Mouse (Mus musculus) left cerebral cortex, postnatal 14 days (tissue): ENCODE results near the gene Osbpl9. TPM values are rescaled to one million over a fixed set of nuclear protein-coding genes. Genes with fewer than 3 reads are reported as not detected.

Experiments
- DNase-seq, 2 experiments: peaks; one replicate each; pipeline ENCODE4 v3.0.0; 2021 to 2022; ENCODE audit warnings: low spot score in 2 of 2, mixed read lengths in 1 of 2
- intact Hi-C: fragments of 180-260 bp; cut with DNase I; formaldehyde crosslinking; loops from one replicate; pipeline ENCODE4 v1.15.1; 2025
- total RNA-seq, 2 experiments: library from RNA; stranded (reverse); gene quantifications; 2 replicates each; pipeline ENCODE4 v1.2.3; 2021

Osbpl9 gene
- total RNA-seq, 2 experiments from 2014 or later: 49.5 to 52.2 TPM

- intact Hi-C loops: no loop called here
- DNase-seq: peak in 1 of 2 experiments; percentile 50
These were observed 54.6 kb downstream of the Osbpl9 start for GRCm38 (mm10) chr4:109147278-109148038.

DNA sequence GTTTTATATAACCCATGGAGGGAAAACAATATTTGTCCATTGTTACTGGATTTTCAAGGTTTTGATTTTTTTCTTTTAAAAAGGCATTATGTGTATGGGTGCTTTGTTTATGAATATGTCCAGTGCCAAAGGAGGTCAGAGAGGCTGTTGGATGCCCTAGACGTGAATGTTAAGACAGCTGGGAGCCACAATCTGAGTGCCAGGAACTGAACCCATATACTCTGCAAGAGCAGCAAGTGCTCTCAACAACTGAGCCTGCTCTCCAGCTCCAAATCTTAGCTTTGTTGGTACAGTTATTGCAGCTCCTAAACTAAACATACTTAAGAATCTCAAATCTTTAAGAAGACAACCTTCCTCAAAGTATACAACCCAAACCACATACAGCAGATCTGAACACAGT is 59.0 kb downstream of the Osbpl9 start:
- intact Hi-C loops: no loop called here
- no peak for DNase-seq

DNA sequence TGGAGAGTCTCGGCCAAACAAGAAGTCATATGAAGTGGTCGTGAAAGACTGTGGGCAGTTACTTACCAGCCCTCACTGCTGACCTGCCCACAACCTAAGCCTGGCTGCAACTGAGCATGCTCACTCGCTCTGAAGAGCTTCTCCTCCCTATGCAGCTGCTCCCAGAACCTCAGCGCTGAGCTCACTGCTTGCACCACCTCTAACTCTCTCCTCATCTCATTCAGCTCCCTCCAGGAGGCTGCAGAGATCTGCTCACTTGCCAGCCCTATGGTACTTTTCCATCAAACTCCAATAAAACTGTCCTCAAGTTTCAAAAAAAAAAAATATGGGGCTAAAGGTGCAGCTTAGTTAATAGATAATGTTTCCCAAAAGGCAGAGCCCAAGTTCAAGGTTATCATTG is 63.5 kb downstream of the Osbpl9 start:
- no peak for DNase-seq
- intact Hi-C loops: no loop called here

DNA sequence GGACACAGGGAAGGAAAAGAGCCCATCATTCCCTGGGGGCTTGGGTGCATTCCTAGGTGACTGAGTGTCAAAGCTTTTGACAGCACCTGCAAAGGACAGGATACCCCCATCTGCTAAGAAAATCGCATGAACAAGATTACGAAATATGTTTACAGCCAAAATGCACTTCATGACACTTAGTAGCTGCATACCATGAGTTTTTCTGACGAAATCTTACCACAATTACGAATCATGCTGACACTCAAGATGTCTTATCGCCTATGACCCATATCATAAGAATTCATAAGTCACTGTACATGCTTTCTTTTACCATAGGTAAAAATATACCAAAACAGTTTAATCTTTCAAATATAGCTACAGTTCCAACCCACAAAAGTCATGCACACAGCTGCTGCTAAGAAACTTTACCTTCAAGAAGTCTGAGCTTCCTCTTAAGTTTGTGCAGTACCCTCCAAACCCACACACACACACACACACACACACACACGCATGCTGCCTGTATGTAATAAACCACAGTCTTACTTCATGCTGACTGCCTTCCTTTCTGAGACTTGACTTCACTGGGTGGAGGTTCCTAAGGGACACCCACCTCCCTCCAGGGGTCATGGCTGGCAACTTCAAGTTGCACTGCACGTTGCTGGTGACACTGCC is 65.5 kb downstream of the Osbpl9 start:
- intact Hi-C loops: no loop called here
- no peak for DNase-seq

DNA sequence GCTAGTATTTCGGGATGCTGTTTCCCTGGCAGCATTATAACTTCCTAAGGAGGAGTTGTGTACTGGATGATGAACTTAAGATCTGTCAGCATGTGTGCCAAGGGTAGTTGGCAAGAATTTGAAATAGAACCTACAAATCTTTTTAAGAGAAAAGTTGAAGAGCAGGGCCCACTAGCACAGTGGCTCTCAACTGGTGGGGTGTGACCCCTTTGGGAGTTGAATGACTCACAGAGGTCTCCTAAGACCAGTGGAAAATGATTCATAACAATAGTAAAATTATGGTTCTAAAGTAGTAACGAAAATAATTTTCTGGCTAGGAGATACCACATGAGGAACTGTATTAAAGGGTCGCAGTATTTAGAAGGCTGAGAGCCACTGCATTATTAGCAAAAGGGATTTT is 67.1 kb downstream of the Osbpl9 start:
- no peak for DNase-seq
- intact Hi-C loops: no loop called here

DNA sequence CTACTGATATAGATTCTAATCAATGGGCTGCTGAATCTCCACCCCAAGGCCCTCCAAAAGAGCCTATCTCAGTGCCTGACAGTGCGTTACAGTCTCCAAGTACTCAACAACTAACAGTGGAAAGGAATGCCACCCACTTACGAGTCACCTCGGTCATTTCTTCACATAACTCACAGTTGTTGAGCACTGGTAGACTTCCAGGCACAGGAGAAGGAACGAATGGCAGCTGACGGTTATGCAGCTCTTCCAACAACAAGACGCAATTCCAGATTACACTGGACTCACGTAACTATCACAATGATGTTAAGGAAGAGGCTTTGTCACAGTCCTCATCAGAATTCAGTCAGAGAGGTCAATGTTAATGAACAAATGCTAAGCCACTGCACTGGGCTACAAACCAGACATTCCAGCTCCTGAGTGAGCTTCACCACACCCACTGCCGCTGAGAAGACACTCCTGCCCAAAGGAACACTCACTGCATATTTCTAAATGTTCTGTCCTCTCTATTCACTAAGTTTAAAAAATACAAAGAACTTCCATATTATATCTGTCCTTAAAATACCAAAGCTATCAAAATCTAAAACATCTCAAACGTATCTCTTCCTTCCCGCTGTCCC is 70.7 kb downstream of the Osbpl9 start:
- DNase-seq: no peak
- intact Hi-C loops: no loop called here

DNA sequence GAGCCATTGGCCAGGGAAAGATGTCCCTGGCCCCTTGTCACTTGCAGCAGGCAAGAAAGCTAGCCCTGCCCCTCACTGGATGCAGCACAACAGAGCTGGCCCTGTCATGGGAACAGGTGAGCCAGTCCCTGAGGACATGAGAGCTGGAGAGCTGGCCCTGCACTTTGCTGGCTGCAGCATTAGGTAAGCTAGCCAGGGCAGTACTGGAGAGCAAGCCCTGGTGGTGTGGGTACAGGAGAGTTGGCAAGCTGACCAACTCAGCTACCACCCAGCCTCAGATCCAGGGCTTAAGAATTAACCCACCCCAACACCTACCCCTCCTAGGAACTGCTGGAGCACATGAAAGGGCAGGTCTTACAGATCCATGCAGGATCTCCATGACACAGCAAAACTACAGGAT is 73.1 kb downstream of the Osbpl9 start:
- DNase-seq: no peak
- intact Hi-C loops: no loop called here

DNA sequence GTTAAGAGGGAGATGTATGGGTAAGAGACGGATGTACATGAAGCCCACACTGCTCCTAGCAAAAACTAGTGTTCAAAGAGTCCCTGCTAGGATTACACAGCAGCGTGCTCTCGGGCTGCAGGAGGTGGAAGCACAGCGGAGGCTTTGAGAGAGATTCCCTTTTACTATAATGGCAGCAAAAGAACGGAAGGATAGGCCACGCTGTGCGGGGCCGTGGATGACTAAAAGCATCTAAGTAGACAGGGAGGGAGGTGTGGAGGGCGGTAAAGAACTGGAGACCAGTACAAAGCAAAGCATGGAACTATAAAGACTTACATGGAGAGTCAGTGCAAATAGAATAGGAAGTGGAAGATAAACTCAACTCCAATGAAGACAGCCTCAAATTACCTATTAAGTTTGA is 74.1 kb downstream of the Osbpl9 start:
- DNase-seq: no peak
- intact Hi-C loops: no loop called here

DNA sequence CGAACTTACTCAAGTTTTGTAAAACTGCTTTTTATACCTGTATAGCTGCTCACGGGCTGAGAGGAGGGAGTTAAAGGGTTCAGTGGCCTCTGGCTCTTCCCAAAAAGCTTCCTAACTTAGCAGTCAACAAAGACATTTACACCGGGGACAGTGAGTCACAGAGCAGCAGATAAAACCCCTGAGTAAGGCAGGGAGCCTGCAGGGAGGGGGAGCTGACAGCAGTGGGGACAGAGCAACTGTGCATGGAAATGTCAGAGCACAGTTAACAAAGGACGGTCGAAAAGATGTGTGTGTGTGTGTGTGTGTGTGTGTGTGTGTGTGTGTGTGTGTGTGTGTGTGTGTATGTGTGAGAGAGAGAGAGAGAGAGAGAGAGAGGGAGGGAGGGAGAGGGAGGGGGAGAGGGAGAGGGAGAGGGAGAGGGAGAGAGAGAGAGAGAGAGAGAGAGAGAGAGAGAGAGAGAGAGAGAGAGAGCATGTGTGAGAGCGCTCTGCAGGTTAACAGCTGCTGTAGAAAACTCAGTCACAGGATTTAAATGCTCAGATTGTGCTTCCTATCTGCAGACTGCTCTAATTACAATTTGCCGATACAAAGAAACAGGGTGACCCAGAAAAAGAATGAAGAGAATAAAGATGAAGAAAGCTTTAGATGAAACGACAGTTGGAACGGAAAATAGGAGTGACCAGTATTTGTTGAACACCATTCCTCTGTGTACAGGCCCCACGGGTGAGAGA is 75.1 kb downstream of the Osbpl9 start:
- intact Hi-C loops: no loop called here
- DNase-seq: no peak

DNA sequence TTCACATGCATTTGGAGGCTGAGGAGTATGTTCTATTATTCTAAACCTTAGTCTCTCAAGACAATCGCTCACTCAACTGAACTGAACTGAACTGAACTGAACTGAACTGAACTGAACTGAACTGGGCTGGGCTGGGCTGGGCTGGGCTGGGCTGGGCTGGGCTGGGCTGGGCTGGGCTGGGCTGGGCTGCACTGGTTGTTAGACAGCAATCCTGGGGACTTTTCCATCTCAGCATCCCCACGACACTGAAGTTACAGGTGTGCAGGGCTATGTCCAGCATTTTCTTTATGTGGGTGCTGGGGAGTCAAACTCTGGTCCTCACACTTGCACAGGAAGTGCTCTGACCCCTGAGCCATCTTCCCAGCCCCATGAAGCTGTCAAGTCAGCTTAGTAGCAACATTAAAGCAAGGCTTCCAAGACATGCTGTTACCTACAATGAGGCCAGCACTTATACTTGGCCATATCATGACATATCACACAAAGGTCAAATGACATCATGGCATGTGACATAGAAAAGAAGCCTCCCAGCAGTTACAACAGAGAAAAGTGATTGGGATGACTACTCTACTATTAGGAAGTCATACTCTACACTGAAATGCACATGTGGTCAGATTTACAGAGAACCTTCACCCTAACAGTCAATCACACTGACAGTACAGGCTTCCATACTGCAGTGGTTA is 76.2 kb downstream of the Osbpl9 start:
- no peak for DNase-seq

GRCm38 (mm10) chr4:109122830-109123555 is 79.1 kb downstream of the Osbpl9 start:
- DNase-seq: no peak
- intact Hi-C loops: no loop called here

More for the DNA sequence above, 76.2 kb downstream of the Osbpl9 start:
- intact Hi-C loops: no loop called here

GRCm38 (mm10) chr4:109120735-109121134 is 81.3 kb downstream of the Osbpl9 start:
- DNase-seq: no peak
- intact Hi-C loops: no loop called here

DNA sequence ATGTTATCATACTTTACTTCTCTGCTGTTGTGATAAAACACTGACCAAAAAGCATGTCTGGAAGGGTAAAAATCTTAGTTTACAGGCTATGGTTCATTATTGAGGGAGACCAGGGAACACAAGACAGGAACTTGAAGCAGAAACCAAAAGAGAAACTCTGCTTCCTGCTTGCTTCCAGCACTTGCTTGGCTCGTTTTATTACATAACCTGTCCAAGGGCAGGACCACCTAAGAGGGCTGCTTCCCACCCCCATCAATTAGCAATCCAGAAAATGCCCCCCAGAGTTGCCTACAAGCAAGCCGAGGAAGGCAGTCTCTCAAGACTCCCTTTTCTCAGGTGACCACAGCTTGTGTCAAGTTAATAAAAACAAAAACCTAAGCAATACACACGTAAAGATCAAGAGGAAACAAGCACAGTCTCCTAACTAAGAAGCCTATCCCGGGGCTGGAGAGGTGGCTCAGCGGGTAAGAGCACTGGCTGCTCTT is 82.4 kb downstream of the Osbpl9 start:
- no peak for DNase-seq
- intact Hi-C loops: no loop called here

DNA sequence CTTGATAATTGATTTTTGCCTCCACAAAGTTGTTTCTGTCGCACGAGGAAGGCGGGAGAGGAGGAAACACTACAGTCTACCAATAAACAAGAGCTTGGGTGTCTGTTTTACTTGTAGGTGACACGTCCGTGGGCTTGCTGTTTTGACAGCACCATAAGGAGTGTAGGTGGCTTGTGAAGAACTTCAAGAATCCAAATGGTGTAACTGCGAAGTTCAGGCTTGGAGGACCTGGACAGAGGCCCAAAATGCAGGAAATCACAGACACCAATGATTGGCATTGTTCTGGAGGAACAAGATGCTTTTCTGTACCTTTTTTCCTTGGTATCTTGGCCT is 83.8 kb downstream of the Osbpl9 start:
- intact Hi-C loops: no loop called here
- peak; percentile 67 to 79 for DNase-seq

- intact Hi-C loops: no loop called here
- DNase-seq: peak; percentile 76 to 83
These were observed 84.3 kb downstream of the Osbpl9 start for GRCm38 (mm10) chr4:109117596-109118326.

- intact Hi-C loops: no loop called here
These were observed 85.1 kb downstream of the Osbpl9 start for GRCm38 (mm10) chr4:109116938-109117337.

GRCm38 (mm10) chr4:109116494-109116893 is 85.6 kb downstream of the Osbpl9 start:
- intact Hi-C loops: no loop called here
- DNase-seq: no peak

More at GRCm38 (mm10) chr4:109116938-109117337, 85.1 kb downstream of the Osbpl9 start:
- no peak for DNase-seq

DNA sequence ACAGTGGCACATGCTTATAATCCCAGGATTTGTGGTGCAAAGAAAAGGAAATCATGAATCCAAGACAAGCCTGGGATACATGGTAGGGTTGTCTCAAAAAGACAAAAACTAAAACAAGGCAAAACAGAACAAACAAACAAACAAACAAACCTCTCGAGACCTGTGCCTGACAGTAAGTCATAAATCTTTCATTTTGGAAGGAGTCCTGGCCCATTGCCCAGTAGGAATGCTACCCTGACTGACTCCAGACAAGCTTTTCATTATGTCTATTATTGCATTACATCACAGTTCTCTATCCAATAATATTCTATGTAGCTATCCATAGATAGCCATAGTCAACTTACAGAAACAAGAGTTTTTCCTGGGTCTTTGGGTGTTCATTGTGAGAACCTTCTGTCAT is 86.3 kb downstream of the Osbpl9 start:
- intact Hi-C loops: no loop called here
- no peak for DNase-seq
